In the genomic region with DNA sequence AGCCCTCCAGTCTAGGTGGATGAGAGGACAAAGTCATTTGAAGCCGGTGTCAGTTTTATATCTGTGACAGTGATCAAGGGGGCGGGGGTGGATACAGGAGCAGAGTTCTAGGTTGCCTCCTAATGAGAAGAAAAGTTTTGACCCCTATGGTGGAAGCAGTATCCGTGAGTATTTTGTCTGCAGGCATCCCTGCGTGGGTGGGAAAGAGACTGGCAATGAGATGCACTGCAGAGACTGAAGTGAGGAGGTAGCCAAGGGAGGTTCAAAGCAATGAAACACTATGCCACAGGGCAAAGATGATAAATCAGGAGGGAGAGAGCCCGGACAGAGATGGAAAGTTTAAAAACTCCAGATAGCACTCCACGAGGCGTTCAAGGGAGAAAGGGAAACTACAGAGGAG, we compare ENCODE assay signal across 21 mouse cellular contexts.
DNase-seq lines count a peak whose midpoint lies in the region; ATAC-seq lines count a peak whose summit lies in the region.
"Had no signal": no experiment of that assay in that cellular context is flagged by ENCODE, and none has a peak within 500 bp of the region (broad histone marks: within the 10 kb centered on the region; RNA-seq: fewer than 3 reads in every experiment).

No protein-coding gene starts in this region.

- H3K9me3 ChIP-seq in kidney, embryonic 14.5 days (ENCODE audit: control insufficient read depth, low read length): no peaks in the 10 kb centered on the region
- H3K9me3 ChIP-seq in kidney, embryonic 16.5 days (ENCODE audit: low read length): no peaks in the 10 kb centered on the region
- H3K9me3 ChIP-seq: embryonic facial prominence, embryonic 10.5 days; embryonic facial prominence, embryonic 12.5 days; forebrain, embryonic 12.5 days had no signal

- H3K4me2 ChIP-seq in kidney, embryonic 14.5 days (replicated peaks; ENCODE audit: low read depth, low read length): no peak overlapping the region
- H3K4me2 ChIP-seq in kidney, embryonic 16.5 days (replicated peaks; ENCODE audit: low read depth, low read length): no peak overlapping the region
- H3K4me2 ChIP-seq: embryonic facial prominence, embryonic 12.5 days; forebrain, embryonic 12.5 days had no signal

- H3K4me3 ChIP-seq in kidney, embryonic 14.5 days (ENCODE audit: low read length): no peak overlapping the region
- no peak overlapping the region for H3K4me3 ChIP-seq in kidney, embryonic 16.5 days (ENCODE audit: low read length)
- H3K4me3 ChIP-seq: embryonic facial prominence, embryonic 10.5 days; embryonic facial prominence, embryonic 12.5 days; forebrain, embryonic 12.5 days had no signal

- WGBS in kidney, embryonic 14.5 days: 37% methylated on average over 7 of the region's 7 CpGs
- WGBS in kidney, embryonic 16.5 days: 32% methylated on average over 7 of the region's 7 CpGs

- H3K36me3 ChIP-seq in kidney, embryonic 14.5 days (ENCODE audit: control insufficient read depth, insufficient read depth, low read length): no peaks in the 10 kb centered on the region
- H3K36me3 ChIP-seq in kidney, embryonic 16.5 days (ENCODE audit: insufficient read depth, low read length): no peaks in the 10 kb centered on the region
- H3K36me3 ChIP-seq: embryonic facial prominence, embryonic 10.5 days; embryonic facial prominence, embryonic 12.5 days; forebrain, embryonic 12.5 days had no signal

- peak; percentile 89 for ATAC-seq in kidney, embryonic 14.5 days (ENCODE audit: low FRiP score, low TSS enrichment)
- peak; percentile 76 for ATAC-seq in kidney, embryonic 16.5 days (ENCODE audit: low FRiP score, low TSS enrichment)
- ATAC-seq: activated CD4-positive, CD25-positive, alpha-beta regulatory T cell, adult 4 months; forebrain, embryonic 14.5 days; forebrain, embryonic 16.5 days had no signal

- no peak overlapping the region for H3K9ac ChIP-seq in kidney, embryonic 14.5 days (ENCODE audit: low read depth, low read length)
- no peak overlapping the region for H3K9ac ChIP-seq in kidney, embryonic 16.5 days (replicated peaks; ENCODE audit: low read length)
- H3K9ac ChIP-seq: embryonic facial prominence, embryonic 12.5 days; forebrain, embryonic 12.5 days had no signal

- no peaks in the 10 kb centered on the region for H3K4me1 ChIP-seq in kidney, embryonic 14.5 days (ENCODE audit: control insufficient read depth, insufficient read depth, low read length)
- H3K4me1 ChIP-seq in kidney, embryonic 16.5 days (ENCODE audit: insufficient read depth, low read length): no peaks in the 10 kb centered on the region
- H3K4me1 ChIP-seq: embryonic facial prominence, embryonic 10.5 days; embryonic facial prominence, embryonic 12.5 days; forebrain, embryonic 12.5 days had no signal

- no peak overlapping the region for H3K27ac ChIP-seq in kidney, embryonic 14.5 days (ENCODE audit: low read depth, low read length)
- H3K27ac ChIP-seq in kidney, embryonic 16.5 days (ENCODE audit: low read length): no peak overlapping the region
- H3K27ac ChIP-seq: embryonic facial prominence, embryonic 10.5 days; embryonic facial prominence, embryonic 12.5 days; forebrain, embryonic 12.5 days had no signal

- DNase-seq in kidney, adult 11 months: no peak
- no peak for DNase-seq in kidney, postnatal 4 days
- peak; percentile 3 for DNase-seq in R1 (ENCODE audit: low read depth, low spot score)
- peak; percentile 13 for DNase-seq in brain, adult 2 months (ENCODE audit: low read depth, low spot score)
- DNase-seq in cerebellum, adult 9-10 months: no peak
- DNase-seq: adrenal gland, adult 8-10 months; adrenal gland, postnatal 14 days; adrenal gland, postnatal 36 days; cerebellum, adult 11 months; cerebellum, adult 18-20 months; cerebellum, adult 8-10 months; cerebellum, postnatal 10 days; cerebellum, postnatal 25 days had no signal

- no peaks in the 10 kb centered on the region for H3K27me3 ChIP-seq in kidney, embryonic 14.5 days (ENCODE audit: control insufficient read depth, insufficient read depth, low read length)
- no peaks in the 10 kb centered on the region for H3K27me3 ChIP-seq in kidney, embryonic 16.5 days (ENCODE audit: insufficient read depth, low read length)
- H3K27me3 ChIP-seq: embryonic facial prominence, embryonic 12.5 days; forebrain, embryonic 12.5 days had no signal

Comparison
In these comparisons a context has a peak if more than half of its experiments do, and no peak if none do; other contexts are left out.
1. DNase-seq: peak in R1 (single experiment) and brain, adult 2 months (single experiment); none in kidney, adult 11 months (single experiment), kidney, postnatal 4 days (0 of 2) and cerebellum, adult 9-10 months (single experiment).